ENCODE assay signal across 19 mouse cellular contexts in the genomic region with DNA sequence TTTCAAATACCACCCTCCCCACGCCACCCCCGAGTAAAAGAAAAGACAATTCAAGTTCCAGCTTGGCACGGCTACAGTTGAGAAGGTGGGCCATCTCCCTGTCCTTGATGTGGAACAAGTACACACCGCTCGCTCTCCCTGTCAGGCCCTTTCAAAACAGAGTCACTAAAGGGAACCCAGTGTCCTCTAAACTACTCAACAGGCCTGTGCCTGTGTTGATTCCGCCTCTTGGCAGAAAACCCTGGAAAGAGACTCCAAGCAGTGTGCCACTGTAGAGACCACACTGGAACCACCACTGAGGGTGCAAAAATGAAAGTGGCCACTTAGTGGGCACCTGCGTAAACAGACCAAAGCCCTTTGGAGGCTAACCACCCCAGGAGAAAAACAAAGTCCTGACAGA. TPM values are rescaled to one million over a fixed set of nuclear protein-coding genes. Genes with fewer than 3 reads are reported as not detected.
DNase-seq lines count a peak whose midpoint lies in the region; ATAC-seq and TF ChIP-seq lines count a peak whose summit lies in the region.
"Had no signal": no experiment of that assay in that cellular context is flagged by ENCODE, and none has a peak within 500 bp of the region (broad histone marks: within the 10 kb centered on the region; RNA-seq: fewer than 3 reads in every experiment).

No protein-coding gene starts in this region.

- H3K27ac ChIP-seq in heart, postnatal 0 days (ENCODE audit: low read depth): peak overlapping the region; percentile 15; the same call in 1 of the 2 replicates
- peak overlapping the region; percentile 41; the same call in 1 of the 2 replicates for H3K27ac ChIP-seq in left cerebral cortex, adult 2 months
- H3K27ac ChIP-seq in neural tube, embryonic 13.5 days (replicated peaks): no peak overlapping the region
- H3K27ac ChIP-seq: embryonic facial prominence, embryonic 15.5 days; kidney, postnatal 0 days had no signal

- ATAC-seq in heart, postnatal 0 days (ENCODE audit: insufficient read depth, low read depth): no peak
- no peak for ATAC-seq in neural tube, embryonic 13.5 days (ENCODE audit: low read depth)
- ATAC-seq: inflammation-experienced regulatory T-cells, adult 6 months had no signal

- TF ChIP-seq EP300 in heart, postnatal 0 days (IDR thresholded peaks at IDR 0.05; ENCODE audit: low read depth): no peak

- no peak overlapping the region for H3K4me3 ChIP-seq in heart, postnatal 0 days (ENCODE audit: low read depth, low read length)
- H3K4me3 ChIP-seq in left cerebral cortex, adult 2 months: no peak overlapping the region
- no peak overlapping the region for H3K4me3 ChIP-seq in neural tube, embryonic 13.5 days
- H3K4me3 ChIP-seq: embryonic facial prominence, embryonic 15.5 days; myocyte had no signal

- DNase-seq in cerebellum, adult 9-11 months: peak; percentile 43
- DNase-seq in cerebellum, postnatal 10 days: no peak
- no peak for DNase-seq in heart, postnatal 0 days (ENCODE audit: low spot score)
- DNase-seq in heart, postnatal 36 days: no peak
- DNase-seq in left cerebral cortex, adult 2 months (ENCODE audit: extremely low spot score in 1 of 2, low spot score in 2 of 2): no peak
- DNase-seq in left cerebral cortex, postnatal 4 days: no peak
- no peak for DNase-seq in spleen, adult 18-20 months
- DNase-seq: adrenal gland, postnatal 10 days; cerebellum, adult 8-10 months; heart, postnatal 10 days; kidney, adult 18-20 months; lung, postnatal 4 days had no signal

- intact Hi-C loops in heart, postnatal 36 days (cut with DNase I): no loop called here
- intact Hi-C loops in left cerebral cortex, adult 2 months (cut with DNase I): no loop called here
- intact Hi-C loops in left cerebral cortex, postnatal 4 days (cut with DNase I): no loop called here

- WGBS in heart, postnatal 0 days: 83% methylated on average over 7 of the region's 7 CpGs
- 91% methylated on average over 7 of the region's 7 CpGs for WGBS in neural tube, embryonic 13.5 days

- TF ChIP-seq CTCF in heart, postnatal 0 days (IDR thresholded peaks at IDR 0.05; ENCODE audit: low read depth): no peak
- no peak for TF ChIP-seq CTCF in left cerebral cortex, adult 2 months (IDR thresholded peaks at IDR 0.05)

- peaks cover 47% of the 10 kb centered on the region for H3K27me3 ChIP-seq in heart, postnatal 0 days (ENCODE audit: control insufficient read depth, insufficient read depth, low read length)
- no peaks in the 10 kb centered on the region; the same call in 1 of the 2 replicates for H3K27me3 ChIP-seq in neural tube, embryonic 13.5 days

- no peaks in the 10 kb centered on the region for H3K36me3 ChIP-seq in heart, postnatal 0 days (replicated peaks; ENCODE audit: control insufficient read depth, insufficient read depth, low read length)
- H3K36me3 ChIP-seq in neural tube, embryonic 13.5 days: peaks cover 19% of the 10 kb centered on the region
- H3K36me3 ChIP-seq: embryonic facial prominence, embryonic 15.5 days had no signal

- no peak overlapping the region for H3K4me2 ChIP-seq in heart, postnatal 0 days (ENCODE audit: low read depth, low read length)
- peak overlapping the region; percentile 98; the same call in 1 of the 2 replicates for H3K4me2 ChIP-seq in neural tube, embryonic 13.5 days
- H3K4me2 ChIP-seq: embryonic facial prominence, embryonic 15.5 days; heart, embryonic 11.5 days had no signal

- H3K9me3 ChIP-seq in heart, postnatal 0 days (replicated peaks; ENCODE audit: control insufficient read depth, low read length): no peaks in the 10 kb centered on the region
- no peaks in the 10 kb centered on the region for H3K9me3 ChIP-seq in neural tube, embryonic 13.5 days
- H3K9me3 ChIP-seq: embryonic facial prominence, embryonic 15.5 days had no signal

- H3K4me1 ChIP-seq in heart, postnatal 0 days (ENCODE audit: control insufficient read depth, insufficient read depth): peaks cover 25% of the 10 kb centered on the region
- H3K4me1 ChIP-seq in neural tube, embryonic 13.5 days (replicated peaks): peaks cover 64% of the 10 kb centered on the region

- H3K9ac ChIP-seq in heart, postnatal 0 days (replicated peaks; ENCODE audit: low read depth, low read length): no peak overlapping the region
- H3K9ac ChIP-seq in neural tube, embryonic 13.5 days: no peak overlapping the region
- H3K9ac ChIP-seq: embryonic facial prominence, embryonic 15.5 days had no signal

RNA-seq across cellular contexts. Expression of a gene that starts 4.5 kb away (rescaled TPM):
- 5.4 and 5.5 TPM in 2 replicates for total RNA-seq in heart, postnatal 0 days (2014; rRNA removed; ENCODE audit: low replicate concordance)
- 1.5 TPM in 2 replicates for polyA plus RNA-seq in heart, postnatal 0 days (2015; fragmentation: Nextera tagmentation; extraction: Ambion mirVana)
- 10 to 100 TPM; 75.0 to 77.2 TPM for total RNA-seq in heart, postnatal 36 days (2021)
- 100 to 1,000 TPM; 129 to 145 TPM for total RNA-seq in left cerebral cortex, adult 2 months (2021)
- 100 to 1,000 TPM; 134 to 137 TPM for total RNA-seq in left cerebral cortex, postnatal 4 days (2021)
- 17.2 and 17.9 TPM in 2 replicates for polyA plus RNA-seq in neural tube, embryonic 13.5 days (2015; fragmentation: Nextera tagmentation; extraction: Ambion mirVana)
- total RNA-seq: common myeloid progenitor, adult 5-6 weeks had no signal
- polyA plus RNA-seq: inflammation-experienced regulatory T-cells, adult 6 months; myocyte had no signal

RNA-seq across cellular contexts. Expression of a gene that starts 44.0 kb away (rescaled TPM):
- total RNA-seq in heart, postnatal 0 days (2014; rRNA removed; ENCODE audit: low replicate concordance): 75.3 and 102 TPM in 2 replicates
- 94.6 and 97.2 TPM in 2 replicates for polyA plus RNA-seq in heart, postnatal 0 days (2015; fragmentation: Nextera tagmentation; extraction: Ambion mirVana)
- total RNA-seq in heart, postnatal 36 days (2021): 100 to 1,000 TPM; 110 to 136 TPM
- 10 to 100 TPM; 17.8 to 19.7 TPM for total RNA-seq in left cerebral cortex, adult 2 months (2021)
- 10 to 100 TPM; 17.2 to 17.4 TPM for total RNA-seq in left cerebral cortex, postnatal 4 days (2021)
- polyA plus RNA-seq in neural tube, embryonic 13.5 days (2015; fragmentation: Nextera tagmentation; extraction: Ambion mirVana): 21.8 and 24.6 TPM in 2 replicates

Comparison
In these comparisons a context has a peak if more than half of its experiments do, and no peak if none do; other contexts are left out.
1. RNA of a gene that starts 4.5 kb away (total RNA-seq): 129 to 145 TPM in left cerebral cortex, adult 2 months, 134 to 137 TPM in left cerebral cortex, postnatal 4 days and 75.0 to 77.2 TPM in heart, postnatal 36 days; 5.4 to 5.5 TPM in heart, postnatal 0 days; every median in the first group is over 10 times any median in the second.